Comparison of ENCODE assay signal across 10 mouse cellular contexts in genomic region chr1:133981185-133981584, GRCm38 (mm10). TPM values are rescaled to one million over a fixed set of nuclear protein-coding genes. Genes with fewer than 3 reads are reported as not detected.
"Had no signal": no experiment of that assay in that cellular context is flagged by ENCODE, and none has a peak within 500 bp of the region (broad histone marks: within the 10 kb centered on the region; RNA-seq: fewer than 3 reads in every experiment).

No protein-coding gene starts in this region.

- DNase-seq: kidney, adult 8-10 months; kidney, postnatal 36 days; layer of hippocampus, adult 9-11 months; layer of hippocampus, postnatal 36 days; lung, postnatal 14 days; thymus, adult 2 months; thymus, postnatal 36 days had no signal

- ATAC-seq: liver, embryonic 12.5 days; midbrain, embryonic 15.5 days had no signal

RNA-seq across cellular contexts. Expression of gene Fmod, which starts 55.9 kb away (rescaled TPM):
- total RNA-seq: monocyte, adult 5-6 weeks had no signal

RNA-seq across cellular contexts. Expression of gene Prelp, which starts 60.0 kb away (rescaled TPM):
- total RNA-seq: monocyte, adult 5-6 weeks had no signal
